Mouse (Mus musculus) neutrophil, adult 5-6 weeks (primary cell): ENCODE measurements at regions not wholly inside any gene's neighbourhood (a gene's known extent, or its start where the extent isn't known, plus 50 kb on each side); places are given as distances from the start of the nearest gene placed in this dataset.

Source experiments
- ATAC-seq: fragments of 151-379, 151-347 bp; 2 replicates; pipeline ENCODE4 v1.8.0; 2017; ENCODE audit warnings: mild to moderate bottlenecking, moderate TSS enrichment; ENCODE audit not compliant: insufficient number of reproducible peaks, poor library complexity, low FRiP score, severe bottlenecking; ENCODE audit errors: extremely low read depth

DNA sequence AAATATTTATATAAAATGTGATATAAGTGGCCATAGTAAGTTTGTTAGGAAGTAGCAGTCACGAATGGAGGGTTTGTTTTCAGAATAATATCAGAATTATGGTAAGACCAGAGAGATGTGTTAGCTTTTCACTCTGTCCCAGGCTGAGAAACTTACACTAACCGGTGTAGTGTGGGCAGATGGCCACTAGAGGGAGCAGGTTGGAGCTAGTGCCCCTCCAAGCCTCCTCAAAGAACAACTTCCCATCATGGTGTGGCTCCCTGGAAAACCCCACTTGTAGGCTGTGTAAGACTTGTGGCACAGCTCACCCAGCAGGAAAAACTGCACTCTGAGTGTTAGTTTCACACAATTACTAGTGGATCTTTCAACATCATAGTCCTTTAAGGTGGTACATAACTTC is 328.0 kb downstream of the Cdh26 start:
- ATAC-seq, result no peak

DNA sequence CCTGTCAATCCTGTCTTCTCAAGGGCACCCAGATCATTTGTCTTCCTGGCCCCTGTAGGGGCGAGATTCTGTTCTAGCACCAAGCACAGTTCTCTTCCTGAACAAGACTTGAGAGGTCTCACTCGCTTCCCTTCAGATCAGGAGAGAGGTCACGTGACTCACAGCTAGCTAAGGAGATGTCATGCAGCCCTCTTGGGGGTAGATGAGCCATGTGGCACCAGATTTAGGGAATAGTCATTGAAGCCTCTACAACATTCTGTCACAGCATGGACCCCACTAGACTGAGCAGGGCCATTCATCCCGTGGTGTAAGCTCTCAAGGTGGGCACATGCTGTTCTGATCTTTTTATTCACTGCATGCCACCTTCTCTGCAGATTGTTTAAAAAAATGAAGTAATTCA is 338.2 kb downstream of the Cdh26 start:
- no peak for ATAC-seq

DNA sequence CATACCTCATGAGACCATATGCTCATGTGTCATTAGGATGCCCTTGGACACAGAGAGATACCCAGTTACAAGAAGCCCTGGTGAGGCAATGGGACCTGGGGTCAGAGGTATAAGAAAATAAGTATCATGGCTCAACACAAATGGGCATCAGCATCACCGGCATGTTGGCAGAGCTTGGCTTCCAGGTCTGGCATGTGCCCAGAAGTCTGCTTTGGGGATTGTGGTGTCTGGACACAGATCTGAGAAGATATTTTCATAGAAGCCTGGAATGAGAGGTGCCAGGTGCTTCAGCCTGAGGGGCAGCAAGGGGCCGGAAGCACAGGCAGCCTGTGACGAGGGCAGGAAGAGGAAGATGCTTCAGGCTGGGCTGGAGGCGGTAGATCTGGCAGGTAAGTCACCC is 338.7 kb downstream of the Cdh26 start:
- no peak for ATAC-seq

DNA sequence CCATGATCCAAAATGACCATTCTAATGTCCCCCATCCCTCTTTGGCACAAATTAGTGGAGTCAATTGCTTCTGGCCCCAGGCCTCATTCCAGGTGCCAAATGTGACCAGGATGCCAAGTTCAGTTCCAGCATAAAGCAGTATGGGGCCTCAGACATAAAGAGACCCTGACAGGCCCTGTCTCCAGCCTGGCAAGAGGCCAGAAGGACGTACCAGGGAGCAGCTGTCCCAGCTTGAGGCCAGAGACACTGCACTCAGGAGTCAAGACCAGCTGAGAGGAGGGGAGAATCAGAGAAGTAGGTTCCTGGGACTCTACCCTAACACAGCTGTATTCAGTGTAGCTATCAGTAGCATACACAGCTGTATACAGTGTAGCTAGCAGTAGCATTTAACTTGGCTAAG is 341.1 kb downstream of the Cdh26 start:
- no peak for ATAC-seq

DNA sequence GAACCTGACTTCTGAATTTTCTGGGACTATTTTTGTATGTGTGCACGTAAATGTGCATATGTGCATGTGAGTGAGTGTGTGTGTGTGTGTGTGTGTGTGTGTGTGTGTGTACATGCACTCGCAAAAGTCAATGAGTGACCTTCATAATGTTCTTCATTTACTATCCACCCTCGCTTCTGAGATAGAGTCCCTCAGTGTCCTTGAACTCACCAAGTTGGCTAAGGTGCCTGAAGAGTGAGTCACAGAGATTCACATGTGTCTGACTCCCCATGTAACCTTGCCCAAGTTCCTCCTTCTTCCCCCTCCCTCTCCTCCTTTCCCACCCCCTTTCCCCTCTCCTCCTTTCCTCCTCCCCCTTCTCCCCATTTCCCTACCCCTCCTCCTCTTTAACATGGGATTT is 341.6 kb downstream of the Cdh26 start:
- no peak for ATAC-seq

DNA sequence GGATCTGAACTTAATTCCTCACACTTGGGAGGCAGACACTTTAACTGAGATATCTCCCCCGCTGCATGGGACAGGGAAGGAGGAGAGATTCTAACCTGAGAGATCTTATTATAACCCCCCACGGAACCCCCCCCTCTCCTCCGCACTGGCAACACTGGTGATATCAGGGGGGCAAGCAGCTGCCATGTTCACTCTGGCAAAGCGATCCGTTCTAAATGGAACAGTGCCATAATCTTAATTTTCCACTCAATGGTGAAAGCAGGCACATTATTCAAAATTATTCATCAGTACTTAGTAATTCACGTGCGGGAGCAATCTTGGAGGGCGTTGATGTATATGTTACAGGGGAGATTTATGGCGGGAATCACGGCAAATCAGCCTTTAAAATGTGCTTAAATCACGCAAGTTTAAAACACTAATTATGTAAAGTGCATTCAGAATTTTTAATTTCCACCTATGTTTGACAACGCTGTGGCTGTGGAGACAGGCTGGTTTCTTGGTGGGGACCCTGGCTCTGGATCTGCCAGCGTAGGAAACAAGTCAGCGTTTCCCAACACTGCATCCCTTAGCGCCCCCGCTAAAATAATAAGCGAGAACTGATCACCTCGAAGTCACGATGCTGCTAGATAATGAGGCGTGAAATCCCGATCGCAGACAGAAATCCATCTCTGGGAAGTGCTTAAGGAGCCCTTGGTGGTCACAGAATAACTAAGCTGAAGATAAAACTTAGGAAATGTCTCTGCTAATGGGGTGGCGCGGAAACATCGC is 354.7 kb downstream of the Cdh26 start:
- ATAC-seq, result no peak

DNA sequence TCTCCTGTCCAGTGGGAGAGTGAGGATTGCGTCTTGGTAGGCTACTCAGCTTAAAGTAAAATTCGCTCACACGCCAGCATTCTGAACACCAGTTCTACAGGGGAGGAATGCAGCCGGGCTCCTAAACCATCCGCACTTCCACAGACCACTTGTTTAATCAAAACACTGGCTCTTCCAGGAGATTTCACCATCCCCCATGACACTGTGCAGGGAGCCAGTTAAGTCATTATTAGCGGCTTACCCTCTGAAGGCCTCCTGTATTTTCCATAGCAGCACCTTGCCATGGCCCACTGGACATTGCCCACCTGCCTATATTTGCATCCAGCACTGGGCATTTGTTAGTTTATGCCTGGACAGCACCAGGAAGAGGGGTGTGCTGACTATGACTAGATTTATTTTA is 355.5 kb downstream of the Cdh26 start:
- no peak for ATAC-seq

DNA sequence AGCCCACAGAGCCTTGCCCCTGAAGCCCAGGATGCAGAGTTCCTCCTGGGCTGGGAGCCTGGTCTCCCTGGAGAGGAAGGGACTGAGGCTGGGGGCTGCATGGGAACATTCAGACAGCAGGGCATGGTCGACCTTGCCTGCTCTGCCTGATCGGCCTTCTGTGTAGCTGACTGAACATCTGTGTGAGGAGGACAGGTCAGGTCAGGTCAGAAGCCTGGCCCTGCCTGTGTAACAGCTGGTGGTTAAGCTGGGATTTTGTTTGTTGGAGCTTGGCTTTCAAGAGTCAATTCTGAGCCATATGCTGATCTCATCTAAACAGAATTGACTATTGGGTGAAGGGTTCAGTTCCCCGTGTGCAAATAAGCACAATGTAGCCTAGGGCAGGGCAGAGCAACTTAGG is 365.5 kb downstream of the Cdh26 start:
- no peak for ATAC-seq

DNA sequence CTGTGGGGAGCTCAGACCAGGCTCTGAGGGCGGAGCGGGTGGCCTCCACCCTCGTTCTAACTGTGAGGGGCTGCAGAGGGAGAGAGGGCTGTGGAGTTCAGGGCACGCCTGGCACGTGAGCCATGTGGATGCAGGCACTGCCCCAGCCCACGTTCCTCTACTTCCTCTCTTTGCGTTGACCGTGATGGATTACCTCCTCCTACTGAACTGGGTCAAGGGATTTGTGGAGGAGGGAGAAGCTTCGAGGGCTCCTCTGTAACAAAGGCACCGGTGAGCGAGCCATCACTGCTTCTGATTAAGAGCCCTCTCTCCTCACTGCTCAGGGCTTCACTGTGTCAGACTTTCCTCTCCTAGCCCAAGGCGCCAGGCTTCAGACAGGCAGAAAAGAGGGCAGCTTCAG is 371.1 kb downstream of the Cdh26 start:
- no peak for ATAC-seq

DNA sequence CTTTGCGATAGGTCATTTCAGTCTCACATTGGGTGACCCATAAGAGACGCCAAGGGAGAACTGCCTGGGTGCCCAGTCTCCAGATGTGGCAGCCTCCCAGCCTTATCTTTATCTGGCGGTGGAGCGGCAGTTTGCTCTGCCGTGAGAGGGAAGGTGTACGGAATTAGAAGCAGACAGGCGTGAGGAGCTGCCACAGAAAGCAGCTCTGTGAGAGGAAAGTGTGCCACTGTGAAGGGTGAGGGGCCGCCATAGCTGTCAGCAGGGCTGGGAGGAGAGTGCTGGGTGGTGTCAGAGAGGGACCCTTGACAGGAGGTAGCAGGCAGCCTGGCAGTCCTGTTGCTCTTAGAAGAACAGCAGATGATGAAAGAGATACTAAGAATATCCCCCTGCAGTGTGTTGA is 375.0 kb downstream of the Cdh26 start:
- ATAC-seq, result no peak

DNA sequence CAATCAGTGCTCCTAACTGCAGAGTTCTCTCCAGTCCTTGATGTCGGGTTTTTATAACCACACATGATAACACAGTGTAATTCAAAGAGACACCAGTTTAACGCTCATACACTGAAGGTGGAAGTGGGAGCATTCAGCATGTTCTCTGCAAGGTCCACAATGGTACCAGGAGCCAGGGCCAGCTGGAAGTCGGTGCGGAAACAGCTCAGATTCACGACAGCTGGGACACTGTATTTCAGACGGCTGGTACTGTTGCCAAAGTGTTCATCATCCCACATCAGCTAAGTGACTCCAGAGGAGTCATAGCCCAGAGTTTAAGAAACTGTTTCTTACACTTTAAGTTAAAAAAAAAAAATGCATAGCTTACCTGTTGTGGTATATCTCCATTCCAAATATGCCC is 391.2 kb downstream of the Cdh26 start:
- no peak for ATAC-seq

DNA sequence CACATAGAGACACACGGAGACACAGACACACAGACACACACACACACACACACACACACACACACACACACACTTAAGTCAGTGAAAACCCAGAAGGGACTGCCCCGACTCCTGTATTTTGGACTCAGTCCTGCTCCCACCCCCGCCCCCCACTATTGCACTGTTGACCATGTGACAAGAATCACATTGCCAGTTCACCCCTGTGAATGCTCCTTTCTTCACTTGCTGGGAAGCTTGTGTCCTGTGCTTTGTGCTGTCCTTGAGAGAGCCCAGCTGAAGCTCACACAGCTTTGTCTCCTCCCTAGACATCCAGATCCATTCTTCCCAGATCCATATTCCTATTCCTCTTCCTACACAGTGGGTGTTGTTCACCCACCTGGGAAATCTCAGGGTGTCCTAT is 400.0 kb downstream of the Cdh26 start:
- no peak for ATAC-seq

DNA sequence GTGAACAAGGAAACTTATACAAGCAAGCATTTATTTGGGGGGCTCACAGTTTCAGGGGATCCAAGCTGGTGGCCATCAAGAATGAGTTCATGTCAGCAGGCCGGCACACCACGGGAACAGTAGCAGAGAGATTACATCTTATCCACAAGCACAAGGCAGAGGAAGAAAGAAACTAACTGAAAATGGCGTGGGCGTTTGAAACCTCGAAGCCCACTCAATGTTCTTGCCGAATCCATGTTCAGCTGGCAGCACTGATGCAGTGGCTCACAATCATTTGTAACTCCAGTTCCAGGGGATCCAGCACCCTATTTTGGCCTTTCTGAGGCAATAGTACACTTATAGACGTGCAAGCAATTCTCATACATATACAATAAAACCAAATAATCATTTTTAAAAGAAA is 404.7 kb downstream of the Cdh26 start:
- ATAC-seq, result no peak

DNA sequence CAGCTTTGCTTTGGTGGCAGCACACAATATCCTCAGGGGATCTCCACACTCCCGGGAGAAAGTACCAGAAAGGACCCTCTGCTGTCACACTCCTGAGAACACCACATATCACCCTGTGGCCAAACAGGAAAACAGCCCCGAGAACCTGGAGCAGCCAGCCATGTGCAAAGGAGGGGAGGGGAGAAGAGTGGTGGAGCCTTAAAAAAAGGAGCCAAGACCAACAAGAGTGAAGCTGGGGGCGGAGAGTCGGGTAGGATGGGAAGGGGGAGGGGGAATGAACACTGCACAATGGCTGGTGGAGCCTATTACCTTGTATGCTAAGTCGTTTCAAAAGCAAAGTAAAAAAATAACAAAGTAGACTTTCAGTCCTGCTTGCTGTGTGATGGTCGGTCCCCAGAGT is 408.2 kb downstream of the Cdh26 start:
- no peak for ATAC-seq

DNA sequence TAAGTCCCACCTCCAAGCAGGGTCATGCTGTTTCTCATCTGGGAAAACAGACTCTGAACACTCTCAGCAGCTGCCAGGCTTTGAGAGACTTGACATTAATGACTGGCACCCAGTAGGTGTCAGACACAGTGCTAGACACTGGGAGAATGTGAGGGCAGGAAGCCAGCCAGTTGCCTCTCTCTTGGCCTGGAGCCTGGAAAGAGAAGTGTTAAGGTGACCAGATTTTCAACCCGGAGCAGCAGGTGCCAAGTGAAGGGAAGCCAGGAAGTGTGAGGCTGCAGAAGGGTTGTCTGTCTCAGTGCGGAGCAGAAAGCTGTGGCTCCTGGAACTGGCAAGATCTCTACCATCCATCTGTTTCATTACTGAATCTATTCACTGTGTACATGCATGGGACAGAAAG is 410.6 kb downstream of the Cdh26 start:
- no peak for ATAC-seq

DNA sequence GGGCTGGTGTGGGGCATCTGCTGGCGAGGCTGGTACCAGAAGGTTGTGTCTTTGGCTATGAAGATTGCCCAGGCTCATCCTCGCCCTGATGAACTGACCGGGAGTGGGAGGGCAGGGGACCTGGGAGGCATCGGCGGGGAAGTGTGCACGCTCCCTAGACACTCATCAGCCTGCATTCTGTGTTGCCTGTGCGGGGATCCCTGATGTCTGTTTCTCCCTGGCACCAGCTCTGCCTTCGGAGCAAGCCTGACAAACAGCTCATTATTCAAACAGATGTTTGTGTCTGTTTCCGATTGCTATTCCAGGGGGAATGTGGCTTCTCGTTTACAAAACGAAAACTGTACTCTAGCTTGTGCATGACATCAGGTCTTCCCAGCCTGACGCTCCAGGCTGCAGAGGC is 412.3 kb downstream of the Cdh26 start:
- ATAC-seq, result no peak

DNA sequence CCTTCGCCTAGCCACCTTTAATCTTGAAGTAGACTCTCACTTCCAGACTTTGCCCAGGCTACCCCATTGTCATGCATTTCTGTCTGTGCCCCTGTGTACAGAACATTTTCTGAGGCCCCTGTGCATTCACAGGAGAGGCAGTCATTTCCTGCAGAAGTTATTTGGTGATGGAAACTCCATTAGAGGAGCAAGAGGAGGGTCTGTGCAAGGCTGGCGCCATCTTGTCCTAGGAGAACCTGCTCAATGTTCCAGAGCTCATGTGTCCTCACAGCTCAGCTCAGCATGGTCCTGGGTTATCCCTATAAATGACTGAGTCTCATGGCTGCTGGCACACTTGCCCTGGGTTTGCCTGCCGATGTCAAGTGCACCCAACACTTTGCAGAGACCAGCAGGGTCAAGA is 413.1 kb downstream of the Cdh26 start:
- no peak for ATAC-seq

DNA sequence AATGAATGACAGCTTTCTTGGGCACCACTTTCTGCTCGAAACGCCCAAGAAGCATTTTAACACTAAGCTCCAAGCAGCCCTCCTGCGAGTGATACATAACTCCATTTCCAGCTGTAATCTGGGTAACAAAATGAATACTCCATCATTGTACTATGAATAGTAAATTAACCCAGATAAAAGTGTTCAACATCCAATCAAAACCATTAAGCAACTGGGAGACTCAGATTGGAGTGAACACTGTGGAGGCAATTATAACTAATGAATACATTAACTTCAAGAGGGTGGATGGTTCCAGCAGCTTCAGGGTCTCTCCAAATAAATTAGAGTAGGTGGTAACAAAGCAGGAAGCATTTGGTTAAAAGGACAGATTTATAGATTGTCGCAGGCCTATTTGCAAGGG is 414.2 kb downstream of the Cdh26 start:
- no peak for ATAC-seq

DNA sequence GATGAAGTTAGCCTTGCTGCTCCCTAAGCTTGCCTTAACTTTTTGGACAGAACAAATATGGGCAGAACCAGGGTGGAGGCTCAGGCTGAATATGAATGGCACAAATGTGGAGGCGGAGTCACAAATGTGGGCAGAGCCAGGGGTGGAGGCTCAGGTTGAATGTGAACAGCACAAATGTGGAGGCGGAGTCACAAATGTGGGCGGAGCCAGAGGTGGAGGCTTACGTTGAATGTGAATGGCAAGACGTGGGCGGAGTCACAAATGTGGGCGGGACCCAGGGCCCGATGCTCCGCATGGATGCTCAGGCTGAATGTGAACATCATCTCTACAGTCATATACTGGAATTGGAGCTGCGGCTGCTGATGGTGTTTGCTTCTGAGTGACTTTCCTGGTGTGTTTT is 420.0 kb downstream of the Cdh26 start:
- ATAC-seq, result no peak

DNA sequence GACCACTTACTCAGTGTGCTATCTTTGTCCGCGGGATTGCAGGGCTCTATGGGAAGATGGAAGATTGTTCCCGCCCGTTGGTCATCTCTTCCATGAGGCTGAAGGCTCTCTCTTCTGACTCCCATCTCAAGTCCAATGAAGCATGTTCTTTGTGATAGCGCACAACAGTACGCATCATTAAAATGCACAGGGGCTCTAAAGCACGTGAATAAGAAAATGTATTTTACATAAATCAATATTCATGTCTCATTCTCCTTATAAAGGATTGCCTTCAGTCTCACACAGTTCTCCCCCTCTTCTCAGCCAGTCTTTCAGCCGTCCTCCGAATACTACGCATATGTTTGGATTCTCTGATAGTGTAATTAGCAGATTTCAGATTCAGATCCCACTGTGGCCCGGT is 420.4 kb downstream of the Cdh26 start:
- ATAC-seq, result no peak

DNA sequence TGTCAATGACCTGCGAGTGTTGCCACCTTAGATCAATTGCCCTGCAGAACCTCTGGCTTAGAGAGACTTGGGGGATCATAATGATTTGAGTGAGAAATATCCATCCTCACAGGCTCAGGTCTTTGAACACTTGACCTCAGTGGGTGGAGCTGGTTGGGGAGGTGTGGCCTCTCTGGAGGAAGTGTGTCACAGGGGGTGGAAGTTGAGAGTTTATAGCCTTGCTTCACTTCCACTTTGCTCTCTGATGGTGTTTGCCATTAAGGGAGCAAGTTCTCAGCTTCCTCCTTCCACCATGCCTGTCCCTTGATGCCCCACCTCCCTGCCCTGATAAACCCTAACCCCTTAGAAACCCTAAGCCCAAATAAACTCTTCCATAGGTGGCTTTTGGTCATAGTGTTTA is 423.7 kb downstream of the Cdh26 start:
- ATAC-seq, result no peak
